Mouse (Mus musculus): ENCODE measurements at regions not wholly inside any gene's neighbourhood (a gene's known extent, or its start where the extent isn't known, plus 50 kb on each side); places are given as distances from the start of the nearest gene placed in this dataset.

DNA sequence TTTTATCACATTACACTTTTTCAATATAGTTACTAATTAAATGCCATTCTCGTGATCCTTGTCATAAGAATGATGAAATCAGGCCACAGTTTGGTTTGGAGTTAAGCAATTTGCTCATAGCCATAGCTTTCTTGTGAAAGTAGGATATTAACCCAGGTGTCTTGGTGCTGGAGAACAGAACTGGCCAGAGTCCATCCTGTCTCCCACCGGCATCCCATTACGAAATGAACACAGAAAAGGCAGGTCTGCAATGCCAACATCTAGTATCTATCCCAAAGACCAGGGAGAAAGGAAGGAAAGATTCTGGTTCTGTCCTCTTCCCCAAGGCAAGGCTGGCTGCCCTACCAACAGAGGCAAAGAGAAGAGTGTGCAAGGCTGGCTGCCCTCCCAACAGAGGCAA lies 61.6 kb upstream of the Avpr1a start:
- Histone ChIP-seq H3K9ac (replicated peaks; ENCODE audit: low read depth, low read length) (no peak overlapping the region), H3K36me3 (ENCODE audit: control insufficient read depth, insufficient read depth) (no peaks in the 10 kb centered on the region), H3K4me2 (ENCODE audit: low read length) (no peak overlapping the region), H3K27me3 (replicated peaks; ENCODE audit: control insufficient read depth, insufficient read depth, low read length) (no peaks in the 10 kb centered on the region), H3K9me3 (ENCODE audit: control insufficient read depth, low read length) (no peaks in the 10 kb centered on the region), H3K27ac (ENCODE audit: low read length) (no peak overlapping the region), H3K4me1 (replicated peaks; ENCODE audit: control insufficient read depth, insufficient read depth, low read length) (no peaks in the 10 kb centered on the region), H3K4me3 (replicated peaks; ENCODE audit: low read length) (no peak overlapping the region)
- no peak for ATAC-seq
- 92% methylated on average over 3 of the region's 3 CpGs for WGBS

DNA sequence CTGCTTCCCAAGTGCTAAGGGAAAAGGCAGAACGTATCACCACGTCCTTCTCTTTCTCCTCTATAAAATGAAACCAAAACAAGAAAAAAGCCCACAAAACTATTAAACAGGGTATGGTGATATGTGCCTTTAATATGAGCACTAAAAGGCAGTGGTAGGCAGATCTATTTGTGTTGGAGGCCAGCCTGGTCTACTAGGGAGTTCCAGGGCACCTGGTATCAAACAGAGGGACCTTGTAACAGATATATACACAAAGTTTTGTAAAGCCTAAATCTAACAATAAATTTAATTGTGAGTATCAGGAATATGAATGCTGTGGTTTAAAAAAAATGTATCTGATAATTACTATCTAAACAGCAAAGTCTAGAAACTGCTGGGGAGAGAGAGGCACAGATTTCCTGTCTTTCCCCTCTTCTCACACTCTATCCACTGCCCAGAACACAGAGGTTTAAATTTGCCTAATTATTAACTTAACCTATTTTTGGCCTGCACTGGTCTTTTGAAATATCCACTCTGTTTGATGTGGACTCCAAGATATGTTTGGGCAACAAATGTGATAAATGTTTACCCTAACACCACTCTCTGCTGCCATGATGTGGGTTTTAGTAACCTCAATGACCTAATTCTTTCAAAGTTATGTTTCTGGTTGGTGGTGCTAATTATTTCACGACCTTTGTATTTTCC lies 68.5 kb upstream of the Avpr1a start:
- no peak overlapping the region for H3K9ac ChIP-seq (replicated peaks; ENCODE audit: low read depth, low read length)
- no peak overlapping the region for H3K4me3 ChIP-seq (replicated peaks; ENCODE audit: low read length)
- WGBS, result 80% methylated on average over 3 of the region's 3 CpGs
- H3K36me3 ChIP-seq (ENCODE audit: control insufficient read depth, insufficient read depth), result no peaks in the 10 kb centered on the region
- H3K27ac ChIP-seq (ENCODE audit: low read length), result no peak overlapping the region
- no peaks in the 10 kb centered on the region for H3K4me1 ChIP-seq (replicated peaks; ENCODE audit: control insufficient read depth, insufficient read depth, low read length)
- H3K27me3 ChIP-seq (replicated peaks; ENCODE audit: control insufficient read depth, insufficient read depth, low read length), result no peaks in the 10 kb centered on the region
- H3K4me2 ChIP-seq (ENCODE audit: low read length), result no peak overlapping the region
- no peaks in the 10 kb centered on the region for H3K9me3 ChIP-seq (ENCODE audit: control insufficient read depth, low read length)
- no peak for ATAC-seq

- Histone ChIP-seq H3K9ac (replicated peaks; ENCODE audit: low read depth, low read length) (no peak overlapping the region), H3K4me2 (ENCODE audit: low read length) (no peak overlapping the region), H3K27me3 (replicated peaks; ENCODE audit: control insufficient read depth, insufficient read depth, low read length) (no peaks in the 10 kb centered on the region), H3K9me3 (ENCODE audit: control insufficient read depth, low read length) (no peaks in the 10 kb centered on the region), H3K4me1 (replicated peaks; ENCODE audit: control insufficient read depth, insufficient read depth, low read length) (no peaks in the 10 kb centered on the region), H3K27ac (ENCODE audit: low read length) (no peak overlapping the region), H3K4me3 (replicated peaks; ENCODE audit: low read length) (no peak overlapping the region), H3K36me3 (ENCODE audit: control insufficient read depth, insufficient read depth) (no peaks in the 10 kb centered on the region)
- 97% methylated on average over 9 of the region's 9 CpGs for WGBS
- no peak for ATAC-seq
Observed at GRCm38 (mm10) chr10:122343291-122343690, 105.0 kb upstream of the Avpr1a start.

DNA sequence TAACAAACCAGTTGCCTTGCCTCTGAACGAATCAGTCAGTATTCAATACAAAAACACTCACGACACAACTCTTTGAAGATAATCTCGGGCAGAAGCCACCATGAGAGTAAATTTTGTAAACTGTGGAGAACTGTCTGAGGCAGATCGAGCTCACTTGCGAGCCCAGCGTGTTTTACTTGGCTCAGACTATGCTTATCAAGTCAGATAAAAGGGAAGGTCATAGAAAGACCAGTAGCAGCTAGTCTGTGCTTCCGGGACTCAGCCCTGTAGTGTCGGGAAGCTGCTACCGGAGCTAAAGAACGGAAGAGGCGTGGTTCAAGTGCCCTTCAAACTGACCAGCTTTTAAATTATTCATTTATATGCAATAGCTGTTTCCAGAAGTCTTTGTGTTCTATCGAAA lies 105.9 kb upstream of the Avpr1a start:
- Histone ChIP-seq H3K9me3 (ENCODE audit: control insufficient read depth, low read length) (no peaks in the 10 kb centered on the region), H3K27me3 (replicated peaks; ENCODE audit: control insufficient read depth, insufficient read depth, low read length) (no peaks in the 10 kb centered on the region), H3K36me3 (ENCODE audit: control insufficient read depth, insufficient read depth) (no peaks in the 10 kb centered on the region), H3K4me3 (replicated peaks; ENCODE audit: low read length) (no peak overlapping the region), H3K9ac (replicated peaks; ENCODE audit: low read depth, low read length) (no peak overlapping the region), H3K4me2 (ENCODE audit: low read length) (no peak overlapping the region), H3K27ac (ENCODE audit: low read length) (no peak overlapping the region), H3K4me1 (replicated peaks; ENCODE audit: control insufficient read depth, insufficient read depth, low read length) (no peaks in the 10 kb centered on the region)
- 84% methylated on average over 12 of the region's 12 CpGs for WGBS
- no peak for ATAC-seq

DNA sequence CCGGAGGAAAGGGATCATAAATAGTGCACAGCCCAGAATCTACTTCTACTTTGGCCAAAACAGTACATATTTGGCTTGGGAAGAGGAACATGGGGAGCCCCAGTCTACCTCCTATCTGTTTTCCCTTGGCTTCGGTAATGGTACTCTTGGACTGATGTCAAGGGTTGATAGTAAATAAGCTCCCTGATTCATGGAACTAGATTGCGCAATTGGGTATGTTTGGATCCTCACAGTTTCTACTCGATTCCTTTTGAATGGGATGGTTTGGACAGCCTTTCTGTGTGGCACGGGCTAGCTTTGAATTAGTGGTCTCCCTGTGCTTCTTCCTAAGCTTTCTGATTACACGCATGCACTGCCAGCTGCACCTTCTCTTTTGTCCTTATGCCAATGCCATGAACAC lies 121.4 kb upstream of the Avpr1a start:
- no peak for ATAC-seq
- no peak overlapping the region for H3K27ac ChIP-seq (ENCODE audit: low read length)
- WGBS, result 89% methylated on average over 6 of the region's 6 CpGs

DNA sequence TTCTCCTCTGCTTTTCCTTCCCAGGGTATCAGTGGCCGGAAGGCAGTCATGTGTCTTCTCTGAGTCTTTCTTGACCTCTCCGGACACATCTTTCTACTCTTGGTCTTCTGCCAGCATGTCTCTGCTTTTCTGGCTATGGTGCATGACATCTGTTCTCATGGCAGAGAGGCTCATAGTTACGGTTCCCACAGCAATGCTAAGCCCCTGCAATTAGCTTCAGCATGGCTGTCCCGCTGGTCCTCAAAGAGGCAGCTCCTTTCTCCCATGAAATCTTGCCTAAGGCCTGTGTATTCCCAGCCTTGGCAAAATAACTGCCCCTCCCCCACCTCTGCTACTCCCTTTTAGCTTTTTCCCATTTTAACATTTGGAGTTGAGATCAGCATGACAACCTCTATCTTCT lies 129.4 kb upstream of the Avpr1a start:
- H3K27me3 ChIP-seq (replicated peaks; ENCODE audit: control insufficient read depth, insufficient read depth, low read length), result no peaks in the 10 kb centered on the region
- 0 out of 2 replicates have a peak, but pooled peaks cover 4% of the 10 kb centered on the region for H3K4me1 ChIP-seq (replicated peaks; ENCODE audit: control insufficient read depth, insufficient read depth, low read length)
- no peak overlapping the region for H3K4me2 ChIP-seq (ENCODE audit: low read length)
- no peak overlapping the region for H3K27ac ChIP-seq (ENCODE audit: low read length)
- no peak overlapping the region for H3K9ac ChIP-seq (replicated peaks; ENCODE audit: low read depth, low read length)
- peak; percentile 75 for ATAC-seq
- no peaks in the 10 kb centered on the region for H3K36me3 ChIP-seq (ENCODE audit: control insufficient read depth, insufficient read depth)
- H3K4me3 ChIP-seq (replicated peaks; ENCODE audit: low read length), result no peak overlapping the region
- no peaks in the 10 kb centered on the region for H3K9me3 ChIP-seq (ENCODE audit: control insufficient read depth, low read length)
- WGBS, result 40% methylated on average over 4 of the region's 4 CpGs

More for the DNA sequence above, 121.4 kb upstream of the Avpr1a start:
- no peaks in the 10 kb centered on the region for H3K36me3 ChIP-seq (ENCODE audit: control insufficient read depth, insufficient read depth)
- H3K27me3 ChIP-seq (replicated peaks; ENCODE audit: control insufficient read depth, insufficient read depth, low read length), result no peaks in the 10 kb centered on the region
- H3K4me1 ChIP-seq (replicated peaks; ENCODE audit: control insufficient read depth, insufficient read depth, low read length), result no peaks in the 10 kb centered on the region
- no peak overlapping the region for H3K4me2 ChIP-seq (ENCODE audit: low read length)
- no peaks in the 10 kb centered on the region for H3K9me3 ChIP-seq (ENCODE audit: control insufficient read depth, low read length)
- no peak overlapping the region for H3K4me3 ChIP-seq (replicated peaks; ENCODE audit: low read length)
- H3K9ac ChIP-seq (replicated peaks; ENCODE audit: low read depth, low read length), result no peak overlapping the region

- Histone ChIP-seq H3K27me3 (replicated peaks; ENCODE audit: control insufficient read depth, insufficient read depth, low read length) (no peaks in the 10 kb centered on the region), H3K4me2 (ENCODE audit: low read length) (no peak overlapping the region), H3K27ac (ENCODE audit: low read length) (no peak overlapping the region), H3K4me1 (replicated peaks; ENCODE audit: control insufficient read depth, insufficient read depth, low read length) (no peaks in the 10 kb centered on the region), H3K9me3 (ENCODE audit: control insufficient read depth, low read length) (no peaks in the 10 kb centered on the region), H3K9ac (replicated peaks; ENCODE audit: low read depth, low read length) (no peak overlapping the region), H3K4me3 (replicated peaks; ENCODE audit: low read length) (no peak overlapping the region), H3K36me3 (ENCODE audit: control insufficient read depth, insufficient read depth) (no peaks in the 10 kb centered on the region)
- WGBS, result 65% methylated on average over 3 of the region's 3 CpGs
- ATAC-seq, result no peak
Observed at GRCm38 (mm10) chr10:122310646-122311193, 137.6 kb upstream of the Avpr1a start.

- Histone ChIP-seq H3K9me3 (ENCODE audit: control insufficient read depth, low read length) (no peaks in the 10 kb centered on the region), H3K4me2 (ENCODE audit: low read length) (no peak overlapping the region), H3K27me3 (replicated peaks; ENCODE audit: control insufficient read depth, insufficient read depth, low read length) (no peaks in the 10 kb centered on the region), H3K27ac (ENCODE audit: low read length) (no peak overlapping the region), H3K4me1 (replicated peaks; ENCODE audit: control insufficient read depth, insufficient read depth, low read length) (no peaks in the 10 kb centered on the region), H3K4me3 (replicated peaks; ENCODE audit: low read length) (no peak overlapping the region), H3K36me3 (ENCODE audit: control insufficient read depth, insufficient read depth) (no peaks in the 10 kb centered on the region), H3K9ac (replicated peaks; ENCODE audit: low read depth, low read length) (no peak overlapping the region)
- 87% methylated on average over 3 of the region's 3 CpGs for WGBS
- ATAC-seq, result no peak
Observed at GRCm38 (mm10) chr10:122308691-122309090, 139.6 kb upstream of the Avpr1a start.

DNA sequence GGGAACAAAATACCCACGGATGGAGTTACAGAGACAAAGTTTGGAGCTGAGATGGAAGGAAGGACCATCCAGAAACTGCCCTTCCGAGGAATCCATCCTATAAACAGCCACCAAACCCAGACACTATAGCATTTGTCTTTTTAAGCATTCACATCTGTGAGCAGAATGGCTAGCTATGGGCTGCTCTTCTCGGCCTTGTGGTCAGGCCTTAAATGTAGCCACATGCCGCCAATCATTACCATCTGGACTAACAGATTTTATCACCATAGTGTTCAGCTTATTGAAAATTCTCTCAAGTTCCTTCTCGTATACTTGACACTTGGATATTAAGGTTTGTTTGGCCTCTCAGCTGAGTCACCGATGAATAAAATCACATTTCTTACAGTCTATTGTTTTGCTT lies 146.0 kb upstream of the Avpr1a start:
- H3K36me3 ChIP-seq (ENCODE audit: control insufficient read depth, insufficient read depth), result no peaks in the 10 kb centered on the region
- H3K4me2 ChIP-seq (ENCODE audit: low read length), result no peak overlapping the region
- no peaks in the 10 kb centered on the region for H3K27me3 ChIP-seq (replicated peaks; ENCODE audit: control insufficient read depth, insufficient read depth, low read length)
- H3K9ac ChIP-seq (replicated peaks; ENCODE audit: low read depth, low read length), result no peak overlapping the region
- no peaks in the 10 kb centered on the region for H3K9me3 ChIP-seq (ENCODE audit: control insufficient read depth, low read length)
- 77% methylated on average over 6 of the region's 6 CpGs for WGBS
- ATAC-seq, result no peak
- H3K27ac ChIP-seq (ENCODE audit: low read length), result no peak overlapping the region
- H3K4me3 ChIP-seq (replicated peaks; ENCODE audit: low read length), result no peak overlapping the region
- H3K4me1 ChIP-seq (replicated peaks; ENCODE audit: control insufficient read depth, insufficient read depth, low read length), result no peaks in the 10 kb centered on the region

Data from forebrain, embryonic 16.5 days (tissue).